9 mouse cellular contexts compared by ENCODE assay signal in genomic region chr9:75775129-75775845, GRCm38 (mm10). TPM values are rescaled to one million over a fixed set of nuclear protein-coding genes. Genes with fewer than 3 reads are reported as not detected.
DNase-seq lines count a peak whose midpoint lies in the region; ATAC-seq lines count a peak whose summit lies in the region.
"Had no signal": no experiment of that assay in that cellular context is flagged by ENCODE, and none has a peak within 500 bp of the region (broad histone marks: within the 10 kb centered on the region; RNA-seq: fewer than 3 reads in every experiment).

Bmp5 (plus strand) TSS chr9:75775364.

- H3K4me3 ChIP-seq in heart, embryonic 13.5 days = peak within 1 kb of the TSS; percentile 60
- H3K4me3 ChIP-seq in hindbrain, embryonic 14.5 days (replicated peaks; ENCODE audit: low read length) = 0 out of 2 replicates have a peak within 1 kb of the TSS, but pooled peaks have one; percentile 8

- H3K36me3 ChIP-seq in heart, embryonic 13.5 days = no peaks in the 10 kb centered on the region
- H3K36me3 ChIP-seq in hindbrain, embryonic 14.5 days (replicated peaks; ENCODE audit: control insufficient read depth, insufficient read depth) = no peaks in the 10 kb centered on the region

- WGBS in heart, embryonic 13.5 days = 17% methylated on average over 7 of the region's 7 CpGs
- 37% methylated on average over 7 of the region's 7 CpGs for WGBS in hindbrain, embryonic 14.5 days

- H3K4me2 ChIP-seq in heart, embryonic 13.5 days = peak within 1 kb of the TSS; percentile 71
- H3K4me2 ChIP-seq in hindbrain, embryonic 14.5 days (replicated peaks) = peak within 1 kb of the TSS; percentile 17; the same call in 1 of the 2 replicates

- peak within 1 kb of the TSS; percentile 84 for H3K27ac ChIP-seq in heart, embryonic 13.5 days (replicated peaks)
- H3K27ac ChIP-seq in hindbrain, embryonic 14.5 days = no peak within 1 kb of the TSS

- H3K9me3 ChIP-seq in heart, embryonic 13.5 days = no peaks in the 10 kb centered on the region
- no peaks in the 10 kb centered on the region for H3K9me3 ChIP-seq in hindbrain, embryonic 14.5 days (ENCODE audit: control insufficient read depth, low read length)

- H3K4me1 ChIP-seq in heart, embryonic 13.5 days = peaks cover 16% of the 10 kb centered on the region
- H3K4me1 ChIP-seq in hindbrain, embryonic 14.5 days (replicated peaks; ENCODE audit: control insufficient read depth, insufficient read depth, low read length) = no peaks in the 10 kb centered on the region

- no peak for ATAC-seq in heart, embryonic 13.5 days (ENCODE audit: extremely low read depth, insufficient number of reproducible peaks, low FRiP score, low TSS enrichment)
- ATAC-seq in hindbrain, embryonic 14.5 days (ENCODE audit: low FRiP score) = no peak

- no peak for DNase-seq in heart, postnatal 4 days
- DNase-seq in embryo, embryonic 10 days (ENCODE audit: low spot score) = peak; percentile 66
- DNase-seq in hindbrain, embryonic 14.5 days (ENCODE audit: low spot score) = no peak
- peak; percentile 66 for DNase-seq in mesoderm, embryonic 11.5 days (ENCODE audit: low read depth, low spot score)
- no peak for DNase-seq in thymus, postnatal 14 days
- no peak for DNase-seq in layer of hippocampus, postnatal 10 days (ENCODE audit: low spot score in 2 of 2)
- no peak for DNase-seq in gastrocnemius, postnatal 25 days
- DNase-seq: adrenal gland, adult 8-10 months had no signal

- H3K9ac ChIP-seq in heart, embryonic 13.5 days = peak within 1 kb of the TSS; percentile 84
- H3K9ac ChIP-seq in hindbrain, embryonic 14.5 days = no peak within 1 kb of the TSS

- no peaks in the 10 kb centered on the region for H3K27me3 ChIP-seq in heart, embryonic 13.5 days (replicated peaks)
- no peaks in the 10 kb centered on the region for H3K27me3 ChIP-seq in hindbrain, embryonic 14.5 days (ENCODE audit: control insufficient read depth, insufficient read depth, low read length)

RNA-seq across cellular contexts. Expression of gene Bmp5, which starts in this region (rescaled TPM):
- polyA plus RNA-seq in heart, embryonic 13.5 days (2015; fragmentation: Nextera tagmentation; extraction: Ambion mirVana) = 8.3 and 9.3 TPM in 2 replicates
- 1 to 10 TPM; 3.2 TPM for total RNA-seq in heart, postnatal 4 days (2021)
- polyA plus RNA-seq in hindbrain, embryonic 14.5 days (2014; fragmentation: Nextera tagmentation; extraction: Ambion mirVana) = 3.9 and 5.4 TPM in 2 replicates
- total RNA-seq in layer of hippocampus, postnatal 10 days (2021) = 1 to 10 TPM; 1.7 to 2.0 TPM
- total RNA-seq in gastrocnemius, postnatal 25 days (2021) = 1 to 10 TPM; 1.3 to 2.5 TPM

Comparison
In these comparisons a context has a peak if more than half of its experiments do, and no peak if none do; other contexts are left out.
1. DNase-seq: peak in embryo, embryonic 10 days (single experiment) and mesoderm, embryonic 11.5 days (single experiment); none in heart, postnatal 4 days (single experiment), hindbrain, embryonic 14.5 days (single experiment), thymus, postnatal 14 days (single experiment), layer of hippocampus, postnatal 10 days (0 of 2) and gastrocnemius, postnatal 25 days (single experiment).